Mouse (Mus musculus) erythroblast, embryonic 14.5 days (primary cell): Measurements from ENCODE around the gene Mcfd2.

Experiments
- GATA1 ChIP-seq: IDR thresholded peaks from 2 replicates; pipeline ENCODE4 v1.6.1; 2012; ENCODE audit warnings: low read length, inconsistent platforms, mixed read lengths
- TAL1 ChIP-seq: IDR thresholded peaks from 3 replicates; pipeline ENCODE4 v1.6.1; 2012; ENCODE audit warnings: low read length, inconsistent platforms, mixed read lengths

- no peak for TF ChIP-seq GATA1
- TF ChIP-seq TAL1 = no peak
Measured at GRCm38 (mm10) chr17:87305065-87305464, 39.3 kb upstream of the Mcfd2 start.
